Mouse (Mus musculus) G1E (cell line): ENCODE data around the gene Cd55b.
"Not testable (repeated sequence)": the region's sequence is repeated elsewhere in the genome, so short reads cannot be mapped to it uniquely, and the experiment has no call there.

Experiments
- CTCF ChIP-seq: IDR thresholded peaks from 2 replicates; pipeline ENCODE4 v1.5.1; 2012; ENCODE audit warnings: low read depth, low read length, inconsistent platforms, mixed read lengths
- GATA1 ChIP-seq: IDR thresholded peaks from 2 replicates; pipeline ENCODE4 v1.6.1; 2012; ENCODE audit warnings: borderline replicate concordance, low read length, inconsistent platforms, mixed read lengths
- GATA2 ChIP-seq: IDR thresholded peaks from 2 replicates; pipeline ENCODE4 v1.6.1; 2012; ENCODE audit warnings: low read depth, low read length, inconsistent platforms, borderline replicate concordance
- POLR2AphosphoS5 ChIP-seq: IDR thresholded peaks from 2 replicates; pipeline ENCODE4 v1.6.1; 2012; ENCODE audit warnings: low read depth, low read length, inconsistent platforms; ENCODE audit not compliant: insufficient replicate concordance
- TAL1 ChIP-seq: conservative IDR thresholded peaks from 2 replicates; pipeline ENCODE4 v1.6.1; 2012; ENCODE audit warnings: low read depth, low read length, inconsistent platforms, mixed read lengths

- TF ChIP-seq CTCF, GATA1, GATA2, TAL1, POLR2AphosphoS5: not testable (repeated sequence)
These were observed 20.1 kb upstream of the Cd55b start for GRCm38 (mm10) chr1:130442930-130443329.
